Comparison of ENCODE assay signal across 7 mouse cellular contexts in the genomic region with DNA sequence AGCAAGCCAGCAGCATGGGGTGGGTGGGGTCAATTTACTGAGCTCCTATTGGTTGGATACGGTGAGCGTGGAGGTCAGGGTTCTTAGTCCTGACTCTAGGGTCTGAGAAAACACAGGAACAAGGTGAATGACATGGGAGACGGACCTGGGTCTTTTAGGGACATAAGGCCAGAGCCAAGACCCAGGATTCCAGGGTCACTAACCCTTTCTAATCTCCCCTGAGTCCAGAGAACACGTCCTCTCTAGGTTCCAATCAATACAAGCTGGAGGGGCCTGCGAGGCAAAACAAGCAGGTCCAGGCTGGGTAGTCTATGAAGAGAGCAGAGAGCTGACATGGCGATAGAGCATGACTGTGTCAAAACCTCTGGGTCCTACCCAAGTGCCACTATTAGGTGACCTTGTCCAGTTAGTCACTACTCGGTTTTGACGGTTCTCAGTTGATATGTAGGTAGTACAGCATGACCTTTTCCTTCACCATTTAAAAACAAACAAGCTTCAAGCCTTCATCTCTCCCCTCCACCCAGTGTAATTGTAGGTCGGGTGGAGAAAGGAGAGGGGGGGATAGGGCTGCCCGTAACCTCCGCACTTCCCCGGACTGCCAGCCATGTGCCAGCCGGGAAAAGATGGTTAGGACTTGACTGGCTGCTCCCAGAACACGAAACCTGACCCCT. TPM values are rescaled to one million over a fixed set of nuclear protein-coding genes. Genes with fewer than 3 reads are reported as not detected.
DNase-seq lines count a peak whose midpoint lies in the region; ATAC-seq and TF ChIP-seq lines count a peak whose summit lies in the region.

No protein-coding gene starts in this region.

- TF ChIP-seq EP300 in MEL (IDR thresholded peaks at IDR 0.05; ENCODE audit: low read depth in 1 of 2, low read length in 2 of 2), result no peak

- no peak for TF ChIP-seq RAD21 in MEL (IDR thresholded peaks at IDR 0.05; ENCODE audit: low read depth, low read length)

- TF ChIP-seq CTCF in MEL (IDR thresholded peaks at IDR 0.05 in 2 of 3, conservative IDR thresholded peaks at IDR 0.05 in 1 of 3; ENCODE audit: control insufficient read depth in 1 of 3, insufficient read depth in 1 of 3, low read depth in 2 of 3, low read length in 3 of 3, poor library complexity in 1 of 3, severe bottlenecking in 1 of 3), result no peak
- TF ChIP-seq CTCF in midbrain, postnatal 0 days (IDR thresholded peaks at IDR 0.05), result no peak

- peaks cover 0 to 5% of the 10 kb centered on the region in 2 experiments; a peak in 2 of 4 replicates for H3K36me3 ChIP-seq in MEL (ENCODE audit: control insufficient read depth in 1 of 2, insufficient read depth in 2 of 2, low read length in 2 of 2)
- H3K36me3 ChIP-seq in midbrain, postnatal 0 days (ENCODE audit: insufficient read depth, low read length), result peaks cover 19% of the 10 kb centered on the region

- DNase-seq in MEL (ENCODE audit: low read depth, low spot score), result peak; percentile 56
- DNase-seq in heart, adult 8-10 months (ENCODE audit: low spot score), result peak; percentile 41
- DNase-seq in kidney, adult 9 months, result peak; percentile 81
- no peak for DNase-seq in midbrain, postnatal 0 days (ENCODE audit: low spot score)
- DNase-seq in right cerebral cortex, postnatal 10 days (ENCODE audit: low spot score in 2 of 2), result no peak
- DNase-seq in layer of hippocampus, adult 9-11 months, result no peak

- H3K27me3 ChIP-seq in MEL (ENCODE audit: control insufficient read depth in 1 of 2, insufficient read depth in 2 of 2, low read length in 2 of 2), result no peaks in the 10 kb centered on the region
- no peaks in the 10 kb centered on the region; the same call in 1 of the 2 replicates for H3K27me3 ChIP-seq in midbrain, postnatal 0 days (ENCODE audit: insufficient read depth, low read length)

- peak overlapping the region; percentile 96 for H3K4me2 ChIP-seq in midbrain, postnatal 0 days (ENCODE audit: low read depth, low read length, poor library complexity, severe bottlenecking)

- peak overlapping the region; percentile 54 for H3K9ac ChIP-seq in MEL (ENCODE audit: control insufficient read depth, low read depth, low read length, poor library complexity, severe bottlenecking)
- H3K9ac ChIP-seq in midbrain, postnatal 0 days (replicated peaks; ENCODE audit: low read length, poor library complexity, severe bottlenecking), result peak overlapping the region; percentile 60

- WGBS in midbrain, postnatal 0 days, result 13% methylated on average over 14 of the region's 14 CpGs

- ATAC-seq in CD4-positive, CD25-positive, alpha-beta regulatory T cell, adult 4 months, result peak; percentile 3
- ATAC-seq in midbrain, postnatal 0 days (ENCODE audit: low FRiP score), result peak; percentile 18; the same call in 1 of the 2 replicates

- H3K9me3 ChIP-seq in MEL (replicated peaks; ENCODE audit: insufficient read depth, low read length), result no peaks in the 10 kb centered on the region
- H3K9me3 ChIP-seq in midbrain, postnatal 0 days (ENCODE audit: low read length), result no peaks in the 10 kb centered on the region

- peaks cover 2 to 10% of the 10 kb centered on the region in 2 experiments for H3K4me1 ChIP-seq in MEL (ENCODE audit: control insufficient read depth in 1 of 2, insufficient read depth in 2 of 2, low read length in 2 of 2)
- no peaks in the 10 kb centered on the region; the same call in 1 of the 2 replicates for H3K4me1 ChIP-seq in midbrain, postnatal 0 days (ENCODE audit: insufficient read depth, low read length)

- peak overlapping the region; percentile 70 to 97 for H3K4me3 ChIP-seq in MEL (ENCODE audit: control insufficient read depth in 1 of 2, insufficient read depth in 1 of 2, low read depth in 2 of 2, low read length in 2 of 2)
- peak overlapping the region; percentile 59 for H3K4me3 ChIP-seq in midbrain, postnatal 0 days (ENCODE audit: low read depth, low read length)

- no peaks in the 10 kb centered on the region for H3K79me2 ChIP-seq in MEL (ENCODE audit: control insufficient read depth, insufficient read depth, low read length, poor library complexity)

- H3K27ac ChIP-seq in MEL (ENCODE audit: control insufficient read depth, low read depth, low read length), result peak overlapping the region; percentile 1; the same call in 1 of the 2 replicates
- H3K27ac ChIP-seq in midbrain, postnatal 0 days (ENCODE audit: low read depth, low read length), result peak overlapping the region; percentile 62

- TF ChIP-seq POLR2A in MEL (IDR thresholded peaks at IDR 0.05; ENCODE audit: control insufficient read depth in 1 of 2, insufficient read depth in 1 of 2, low read depth in 1 of 2, low read length in 2 of 2, poor library complexity in 1 of 2), result 0 out of 4 replicates have a peak, but pooled peaks of 1 of the 2 experiments have one; percentile 33

TF ChIP-seq in MEL, 35 proteins besides CTCF, POLR2A, EP300 and RAD21:
- TF ChIP-seq MEF2A (IDR thresholded peaks at IDR 0.05; ENCODE audit: extremely low read depth, insufficient replicate concordance, low read depth, low read length, poor library complexity, severe bottlenecking), result no peak
- TF ChIP-seq MAFK (IDR thresholded peaks at IDR 0.05; ENCODE audit: borderline replicate concordance, low read depth, low read length), result no peak
- 0 out of 2 replicates have a peak, but pooled peaks have one; percentile 2 for TF ChIP-seq SIN3A (IDR thresholded peaks at IDR 0.05; ENCODE audit: low read length)
- TF ChIP-seq MAZ (IDR thresholded peaks at IDR 0.05; ENCODE audit: low read depth, low read length), result no peak
- 0 out of 2 replicates have a peak, but pooled peaks have one; percentile 12 for TF ChIP-seq ZNF384 (IDR thresholded peaks at IDR 0.05; ENCODE audit: low read depth, low read length)
- no peak for TF ChIP-seq TCF12 (IDR thresholded peaks at IDR 0.05; ENCODE audit: low read depth, low read length)
- TF ChIP-seq RCOR1 (IDR thresholded peaks at IDR 0.05; ENCODE audit: low read depth, low read length), result no peak
- TF ChIP-seq BHLHE40 (IDR thresholded peaks at IDR 0.05; ENCODE audit: borderline replicate concordance, low read depth, low read length), result no peak
- no peak; the same call in 1 of the 2 replicates for TF ChIP-seq MAX (IDR thresholded peaks at IDR 0.05; ENCODE audit: low read length)
- TF ChIP-seq NELFE (IDR thresholded peaks at IDR 0.05; ENCODE audit: low read depth, low read length), result no peak
- no peak for TF ChIP-seq CHD1 (IDR thresholded peaks at IDR 0.05; ENCODE audit: low read depth, low read length)
- TF ChIP-seq SMC3 (IDR thresholded peaks at IDR 0.05; ENCODE audit: low read depth, low read length), result no peak
- no peak for TF ChIP-seq NRF1 (IDR thresholded peaks at IDR 0.05; ENCODE audit: insufficient read depth, low read depth, low read length, poor library complexity, severe bottlenecking)
- no peak for TF ChIP-seq ETS1 (IDR thresholded peaks at IDR 0.05; ENCODE audit: low read depth, low read length)
- no peak for TF ChIP-seq POLR2AphosphoS5 (IDR thresholded peaks at IDR 0.05; ENCODE audit: borderline replicate concordance, low read depth, low read length)

RNA-seq across cellular contexts. Expression of gene Ndrg2, which starts 1.4 kb away (rescaled TPM):
- 10 to 100 TPM; 25.0 to 38.1 TPM for polyA plus RNA-seq in CD4-positive, CD25-positive, alpha-beta regulatory T cell, adult 4 months (2017; shearing (Covaris generic))
- 11.2 and 17.0 TPM in 2 replicates for total RNA-seq in MEL (2012; rRNA removed)
- polyA plus RNA-seq in MEL (2012; ENCODE audit: insufficient read depth in 1 of 2, insufficient read length in 2 of 2, low read depth in 1 of 2, low replicate concordance in 2 of 2, missing spikeins in 1 of 2), result 10 to 100 TPM in 1 of 2 experiments, not detected in 1; 48.6 TPM
- total RNA-seq in heart, adult 8-10 months (2022), result 1,000 to 10,000 TPM; 1,477 to 1,608 (median 1,523) TPM
- 403 and 449 TPM in 2 replicates for total RNA-seq in midbrain, postnatal 0 days (2014; rRNA removed)
- 356 and 413 TPM in 2 replicates for polyA plus RNA-seq in midbrain, postnatal 0 days (2015; fragmentation: Nextera tagmentation; extraction: Ambion mirVana)

RNA-seq across cellular contexts. Expression of gene Tppp2, which starts 5.7 kb away (rescaled TPM):
- polyA plus RNA-seq in CD4-positive, CD25-positive, alpha-beta regulatory T cell, adult 4 months (2017; shearing (Covaris generic)), result not detected
- not detected in 2 replicates for total RNA-seq in MEL (2012; rRNA removed)
- polyA plus RNA-seq in MEL (2012; ENCODE audit: insufficient read depth in 1 of 2, insufficient read length in 2 of 2, low read depth in 1 of 2, low replicate concordance in 2 of 2, missing spikeins in 1 of 2), result not detected
- not detected for total RNA-seq in heart, adult 8-10 months (2022)
- total RNA-seq in midbrain, postnatal 0 days (2014; rRNA removed), result not detected in 2 replicates
- not detected in 2 replicates for polyA plus RNA-seq in midbrain, postnatal 0 days (2015; fragmentation: Nextera tagmentation; extraction: Ambion mirVana)

RNA-seq across cellular contexts. Expression of gene Rnase13, which starts 10.0 kb away (rescaled TPM):
- not detected for polyA plus RNA-seq in CD4-positive, CD25-positive, alpha-beta regulatory T cell, adult 4 months (2017; shearing (Covaris generic))
- total RNA-seq in MEL (2012; rRNA removed), result not detected in 2 replicates
- polyA plus RNA-seq in MEL (2012; ENCODE audit: insufficient read depth in 1 of 2, insufficient read length in 2 of 2, low read depth in 1 of 2, low replicate concordance in 2 of 2, missing spikeins in 1 of 2), result not detected
- not detected for total RNA-seq in heart, adult 8-10 months (2022)
- not detected in 2 replicates for total RNA-seq in midbrain, postnatal 0 days (2014; rRNA removed)
- polyA plus RNA-seq in midbrain, postnatal 0 days (2015; fragmentation: Nextera tagmentation; extraction: Ambion mirVana), result 0.11 TPM in 1 of 2 replicates, not detected in the other

RNA-seq across cellular contexts. Expression of gene Slc39a2, which starts 19.8 kb away (rescaled TPM):
- polyA plus RNA-seq in CD4-positive, CD25-positive, alpha-beta regulatory T cell, adult 4 months (2017; shearing (Covaris generic)), result under 1 TPM; 0.39 to 0.71 TPM
- total RNA-seq in MEL (2012; rRNA removed), result 0.07 TPM in 1 of 2 replicates, not detected in the other
- under 1 TPM in 1 of 2 experiments, not detected in 1; 0.07 TPM for polyA plus RNA-seq in MEL (2012; ENCODE audit: insufficient read depth in 1 of 2, insufficient read length in 2 of 2, low read depth in 1 of 2, low replicate concordance in 2 of 2, missing spikeins in 1 of 2)
- under 1 TPM in 2 of 4 experiments, not detected in 2; 0.17 to 0.44 TPM for total RNA-seq in heart, adult 8-10 months (2022)
- total RNA-seq in midbrain, postnatal 0 days (2014; rRNA removed), result 2.7 and 3.2 TPM in 2 replicates
- polyA plus RNA-seq in midbrain, postnatal 0 days (2015; fragmentation: Nextera tagmentation; extraction: Ambion mirVana), result 0.70 and 0.84 TPM in 2 replicates

RNA-seq across cellular contexts. Expression of gene Mettl17, which starts 27.9 kb away (rescaled TPM):
- 10 to 100 TPM; 55.1 to 85.6 TPM for polyA plus RNA-seq in CD4-positive, CD25-positive, alpha-beta regulatory T cell, adult 4 months (2017; shearing (Covaris generic))
- total RNA-seq in MEL (2012; rRNA removed), result 26.1 and 28.3 TPM in 2 replicates
- 10 to 100 TPM in 1 of 2 experiments, not detected in 1; 54.4 TPM for polyA plus RNA-seq in MEL (2012; ENCODE audit: insufficient read depth in 1 of 2, insufficient read length in 2 of 2, low read depth in 1 of 2, low replicate concordance in 2 of 2, missing spikeins in 1 of 2)
- total RNA-seq in heart, adult 8-10 months (2022), result 10 to 100 TPM; 17.9 to 26.4 (median 22.7) TPM
- 68.2 and 71.6 TPM in 2 replicates for total RNA-seq in midbrain, postnatal 0 days (2014; rRNA removed)
- polyA plus RNA-seq in midbrain, postnatal 0 days (2015; fragmentation: Nextera tagmentation; extraction: Ambion mirVana), result 70.3 and 91.4 TPM in 2 replicates

Comparison
In these comparisons a context has a peak if more than half of its experiments do, and no peak if none do; other contexts are left out.
1. DNase-seq: peak in MEL (single experiment), heart, adult 8-10 months (single experiment) and kidney, adult 9 months (single experiment); none in midbrain, postnatal 0 days (single experiment), right cerebral cortex, postnatal 10 days (0 of 2) and layer of hippocampus, adult 9-11 months (single experiment).
2. RNA of gene Ndrg2, which starts 1.4 kb away (total RNA-seq): 1,477 to 1,608 TPM in heart, adult 8-10 months and 403 to 449 TPM in midbrain, postnatal 0 days; 11.2 to 17.0 TPM in MEL; every median in the first group is over 10 times any median in the second.